Mouse (Mus musculus): ENCODE measurements around the gene Coil. TPM values are rescaled to one million over a fixed set of nuclear protein-coding genes. Genes with fewer than 3 reads are reported as not detected.
A peak's percentile ranks its signal among the peaks of the same experiment; 100 is the strongest.
"Not testable (repeated sequence)": the region's sequence is repeated elsewhere in the genome, so short reads cannot be mapped to it uniquely, and the experiment has no call there.

The Coil gene
- polyA plus RNA-seq, 1 experiment: 19.3 TPM

- no peak for DNase-seq (ENCODE audit: extremely low spot score in 1 of 2, low spot score in 1 of 2)
Measured at GRCm38 (mm10) chr11:88966881-88967361, 3.1 kb upstream of the Coil start, which contains the start of gene Elobl. Gene Elobl, minus strand, starts transcription at chr11:88966931.

GRCm38 (mm10) chr11:88973776-88974701 lies 4.0 kb downstream of the Coil start:
- DNase-seq (ENCODE audit: extremely low spot score in 1 of 2, low spot score in 1 of 2): peak; percentile 87 to 97

- no peak for DNase-seq (ENCODE audit: extremely low spot score in 1 of 2, low spot score in 1 of 2)
Measured at GRCm38 (mm10) chr11:88976320-88976719, 6.3 kb downstream of the Coil start.

GRCm38 (mm10) chr11:88977188-88977587 lies 7.1 kb downstream of the Coil start:
- DNase-seq (ENCODE audit: extremely low spot score in 1 of 2, low spot score in 1 of 2): no peak

- DNase-seq (ENCODE audit: extremely low spot score in 1 of 2, low spot score in 1 of 2): no peak
Measured at GRCm38 (mm10) chr11:88981337-88981736, 11.3 kb downstream of the Coil start.

- no peak for DNase-seq (ENCODE audit: extremely low spot score in 1 of 2, low spot score in 1 of 2)
Measured at GRCm38 (mm10) chr11:88986616-88987015, 16.6 kb downstream of the Coil start.

GRCm38 (mm10) chr11:88988956-88989355 lies 18.9 kb downstream of the Coil start:
- DNase-seq (ENCODE audit: extremely low spot score in 1 of 2, low spot score in 1 of 2): no peak

GRCm38 (mm10) chr11:88989530-88989929 lies 19.5 kb downstream of the Coil start:
- peak in 1 of 2 experiments; percentile 42 for DNase-seq (ENCODE audit: extremely low spot score in 1 of 2, low spot score in 1 of 2)

GRCm38 (mm10) chr11:88993186-88993585 lies 23.1 kb downstream of the Coil start:
- no peak for DNase-seq (ENCODE audit: extremely low spot score in 1 of 2, low spot score in 1 of 2)

- peak in 1 of 2 experiments; percentile 58 for DNase-seq (ENCODE audit: extremely low spot score in 1 of 2, low spot score in 1 of 2)
Measured at GRCm38 (mm10) chr11:88993625-88994024, 23.6 kb downstream of the Coil start.

GRCm38 (mm10) chr11:88994492-88994891 lies 24.4 kb downstream of the Coil start:
- DNase-seq (ENCODE audit: extremely low spot score in 1 of 2, low spot score in 1 of 2): no peak

- DNase-seq (ENCODE audit: extremely low spot score in 1 of 2, low spot score in 1 of 2): no peak
Measured at GRCm38 (mm10) chr11:88995616-88996015, 25.6 kb downstream of the Coil start.

- no peak for DNase-seq (ENCODE audit: extremely low spot score in 1 of 2, low spot score in 1 of 2)
Measured at GRCm38 (mm10) chr11:88996427-88996826, 26.4 kb downstream of the Coil start.

- not testable (repeated sequence) for DNase-seq (ENCODE audit: extremely low spot score in 1 of 2, low spot score in 1 of 2)
Measured at GRCm38 (mm10) chr11:88997343-88997742, 27.3 kb downstream of the Coil start.

GRCm38 (mm10) chr11:88998406-88998805 lies 28.4 kb downstream of the Coil start:
- no peak for DNase-seq (ENCODE audit: extremely low spot score in 1 of 2, low spot score in 1 of 2)

- peak in 1 of 2 experiments; percentile 46 for DNase-seq (ENCODE audit: extremely low spot score in 1 of 2, low spot score in 1 of 2)
Measured at GRCm38 (mm10) chr11:88998974-88999722, 29.1 kb downstream of the Coil start, which contains the start of gene Trim25. Gene Trim25, plus strand, starts transcription at chr11:88999376.

- DNase-seq (ENCODE audit: extremely low spot score in 1 of 2, low spot score in 1 of 2): no peak
Measured at GRCm38 (mm10) chr11:88999723-89000526, 29.9 kb downstream of the Coil start.

- DNase-seq (ENCODE audit: extremely low spot score in 1 of 2, low spot score in 1 of 2): no peak
Measured at GRCm38 (mm10) chr11:89000527-89000819, 30.4 kb downstream of the Coil start.

- DNase-seq (ENCODE audit: extremely low spot score in 1 of 2, low spot score in 1 of 2): no peak
Measured at GRCm38 (mm10) chr11:89001569-89001968, 31.5 kb downstream of the Coil start.

GRCm38 (mm10) chr11:89002068-89002467 lies 32.0 kb downstream of the Coil start:
- no peak for DNase-seq (ENCODE audit: extremely low spot score in 1 of 2, low spot score in 1 of 2)

GRCm38 (mm10) chr11:89002621-89003020 lies 32.6 kb downstream of the Coil start:
- DNase-seq (ENCODE audit: extremely low spot score in 1 of 2, low spot score in 1 of 2): no peak

Data from frontal cortex, adult 2 months (tissue).